Mouse (Mus musculus): ENCODE results near the gene Sec24a.

DNA sequence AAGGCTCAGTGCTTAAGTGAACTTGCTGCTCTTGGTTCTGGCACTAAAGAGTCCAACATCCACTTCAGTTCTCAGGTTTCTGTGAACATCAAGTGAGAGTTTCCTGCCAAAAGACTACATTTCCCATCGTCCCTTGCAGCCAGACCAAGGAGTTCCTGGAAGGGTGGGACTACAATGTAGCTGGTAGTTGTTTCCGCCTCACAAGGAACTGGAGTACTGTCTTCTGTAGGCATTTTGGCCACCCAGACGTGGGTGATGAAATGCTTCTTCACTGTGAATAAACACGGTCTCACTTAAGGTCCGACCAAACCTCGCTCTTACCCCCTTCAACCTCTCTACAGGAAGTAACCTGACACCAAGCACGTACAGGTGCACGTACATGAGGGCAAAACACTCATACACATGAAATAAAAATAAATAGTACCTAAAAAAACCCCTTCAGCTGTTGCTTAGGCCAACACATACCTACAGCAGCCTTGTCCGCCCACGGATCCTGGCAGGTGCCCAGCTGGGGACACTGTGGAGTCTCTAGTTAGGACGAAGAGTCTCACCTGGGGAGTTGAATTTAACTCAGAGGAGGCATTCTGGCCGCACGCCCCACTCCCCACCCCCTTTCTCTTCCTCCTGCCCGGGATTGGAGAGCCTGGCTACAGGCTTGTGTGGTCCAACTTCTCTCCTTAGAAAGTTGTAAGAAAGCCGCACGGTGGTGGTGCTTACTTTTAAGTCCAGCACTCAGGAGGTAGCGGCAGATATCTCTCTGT is 42.0 kb upstream of the Sec24a start:
- no peak for TF ChIP-seq CTCF (IDR thresholded peaks at IDR 0.05; ENCODE audit: borderline replicate concordance, control insufficient read depth, extremely low read depth, insufficient read depth, low read length, poor library complexity)
- TF ChIP-seq POLR2A (IDR thresholded peaks at IDR 0.05; ENCODE audit: control insufficient read depth, extremely low read depth, insufficient read depth, low read length, poor library complexity): no peak

All from thymus, adult 2 months (tissue).